Mouse (Mus musculus) bone marrow, adult 2 months (tissue): Measurements from ENCODE around the gene Hdac11.

Source experiments
- CTCF ChIP-seq: fragments of 200-500 bp; IDR thresholded peaks from 2 replicates; pipeline ENCODE4 v1.5.1; 2011; ENCODE audit warnings: low read length, control low read depth; ENCODE audit not compliant: control insufficient read depth, insufficient read depth
- POLR2A ChIP-seq: fragments of 200-500 bp; IDR thresholded peaks from 2 replicates; pipeline ENCODE4 v1.6.1; 2011; ENCODE audit warnings: low read depth, mild to moderate bottlenecking, control low read depth, low read length, borderline replicate concordance; ENCODE audit not compliant: control insufficient read depth

- TF ChIP-seq CTCF, result no peak
- no peak for TF ChIP-seq POLR2A
Observed at GRCm38 (mm10) chr6:91213287-91214218, 57.1 kb downstream of the Hdac11 start.
